Mouse (Mus musculus) testis, adult 2 months (tissue): Measurements from ENCODE around the gene Bpifb2.

ENCODE experiments used
- CTCF ChIP-seq: fragments of 200-500 bp; IDR thresholded peaks from 2 replicates; pipeline ENCODE4 v1.5.1; 2012; ENCODE audit warnings: low read depth, mild to moderate bottlenecking, inconsistent platforms, low read length, moderate library complexity; ENCODE audit not compliant: control insufficient read depth, insufficient read depth, insufficient replicate concordance
- POLR2A ChIP-seq: fragments of 200-500 bp; IDR thresholded peaks from 2 replicates; pipeline ENCODE4 v1.6.1; 2012; ENCODE audit warnings: low read depth, mild to moderate bottlenecking, inconsistent platforms, low read length, moderate library complexity; ENCODE audit not compliant: control insufficient read depth

DNA sequence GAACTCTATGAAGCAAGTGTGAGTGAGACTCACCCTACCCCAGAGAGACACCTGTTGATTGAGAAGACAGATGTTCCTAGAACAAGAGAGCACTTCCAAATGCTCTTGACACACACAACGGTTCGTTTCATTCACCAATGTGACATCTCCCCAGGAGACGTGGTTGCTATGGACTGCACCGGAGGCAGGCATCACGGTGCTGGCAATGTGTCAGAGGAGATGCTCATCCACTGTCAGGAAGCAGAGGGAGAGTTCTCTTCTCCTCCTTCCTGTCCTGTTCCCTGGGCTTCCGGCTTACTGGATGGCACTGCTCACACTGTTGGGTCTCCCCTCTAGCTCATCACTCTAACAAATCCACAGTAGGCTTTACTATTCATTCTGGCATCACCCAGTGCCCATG lies 58.5 kb downstream of the Bpifb2 start:
- no peak for TF ChIP-seq CTCF
- no peak for TF ChIP-seq POLR2A
